Mouse (Mus musculus): ENCODE measurements around the gene Tmem201. TPM values are rescaled to one million over a fixed set of nuclear protein-coding genes. Genes with fewer than 3 reads are reported as not detected.
A peak's percentile ranks its signal among the peaks of the same experiment; 100 is the strongest.
"Not testable (repeated sequence)": the region's sequence is repeated elsewhere in the genome, so short reads cannot be mapped to it uniquely, and the experiment has no call there.

Gene Tmem201
- polyA plus RNA-seq, 1 experiment, result 34.0 TPM

DNA sequence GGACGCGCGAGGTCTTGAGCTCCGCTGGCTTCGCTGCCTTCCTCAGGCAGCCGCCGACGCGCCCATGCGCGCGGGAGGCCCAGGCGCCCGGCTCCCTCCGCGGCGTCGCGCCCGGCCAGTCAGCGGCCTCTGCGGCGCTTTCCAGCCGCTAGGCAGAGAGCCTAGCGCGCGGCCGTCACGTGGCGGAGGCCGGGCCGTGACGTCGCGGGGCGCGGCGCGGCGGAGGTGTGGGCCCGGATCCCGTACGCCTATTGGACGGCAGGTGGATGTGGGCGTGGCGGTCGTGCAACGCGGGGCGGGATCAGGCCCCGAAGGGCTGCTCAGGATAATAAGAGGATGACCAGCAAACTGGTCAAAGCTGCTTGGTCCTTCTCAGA, 36.2 kb upstream of the Tmem201 start, which contains the start of gene Slc25a33:
TSS of gene Slc25a33 (minus strand) at position 184 of the 377 bp plus-strand sequence.
- TF ChIP-seq CTCF (IDR thresholded peaks at IDR 0.05; ENCODE audit: insufficient read depth, low read length) (no peak), POLR2A (IDR thresholded peaks at IDR 0.05; ENCODE audit: borderline replicate concordance, extremely low read depth, low read depth, low read length) (peak; percentile 71; the same call in 1 of the 2 replicates)
- Histone ChIP-seq H3K4me1 (ENCODE audit: control insufficient read depth, insufficient read depth, low read length) (peaks cover 4% of the 10 kb centered on the region), H3K4me3 (replicated peaks; ENCODE audit: extremely low read depth, low read depth, low read length) (peak within 1 kb of the TSS; percentile 90)
- WGBS, result under 1% methylated on average over 51 of the region's 51 CpGs
- DNase-seq, result peak; percentile 95

DNA sequence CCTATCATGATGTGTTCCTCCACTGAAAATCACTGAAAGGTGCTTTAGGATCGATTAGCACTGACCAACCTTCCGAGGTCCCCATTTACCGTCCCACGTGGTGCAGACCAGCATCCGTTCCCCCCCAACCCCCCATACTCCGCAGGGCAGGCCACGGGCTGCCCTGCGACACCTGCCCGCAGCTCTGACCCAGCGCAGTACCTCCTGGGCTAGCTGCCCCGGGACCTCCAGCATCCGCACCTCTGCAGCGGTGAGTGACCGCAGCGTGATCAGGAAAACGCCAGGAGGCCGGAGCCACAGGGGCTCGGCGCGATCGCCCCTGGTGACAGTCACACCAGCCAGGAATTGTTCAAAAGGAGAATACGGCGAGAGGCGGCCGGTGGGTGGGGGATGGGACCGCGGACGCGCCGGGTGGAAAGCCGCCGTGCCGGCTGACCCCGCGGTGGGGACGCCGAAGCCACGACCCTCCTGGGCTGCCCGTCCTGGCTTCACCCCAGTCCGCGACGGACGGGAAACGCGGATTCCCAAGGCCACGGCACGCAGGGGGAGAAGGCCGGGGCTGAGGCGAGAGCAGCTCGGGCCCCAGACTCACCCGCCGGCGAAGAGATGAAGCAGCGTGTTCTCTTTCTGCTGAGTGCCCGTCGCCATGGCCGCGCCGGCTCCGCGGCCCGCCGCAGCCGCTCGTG, 35.7 kb upstream of the Tmem201 start:
- TF ChIP-seq CTCF (IDR thresholded peaks at IDR 0.05; ENCODE audit: insufficient read depth, low read length) (no peak), POLR2A (IDR thresholded peaks at IDR 0.05; ENCODE audit: borderline replicate concordance, extremely low read depth, low read depth, low read length) (no peak)
- Histone ChIP-seq H3K4me1 (ENCODE audit: control insufficient read depth, insufficient read depth, low read length) (peaks cover 4% of the 10 kb centered on the region), H3K4me3 (replicated peaks; ENCODE audit: extremely low read depth, low read depth, low read length) (peak overlapping the region; percentile 90)
- DNase-seq, result no peak
- under 1% methylated on average over 63 of the region's 65 CpGs for WGBS

DNA sequence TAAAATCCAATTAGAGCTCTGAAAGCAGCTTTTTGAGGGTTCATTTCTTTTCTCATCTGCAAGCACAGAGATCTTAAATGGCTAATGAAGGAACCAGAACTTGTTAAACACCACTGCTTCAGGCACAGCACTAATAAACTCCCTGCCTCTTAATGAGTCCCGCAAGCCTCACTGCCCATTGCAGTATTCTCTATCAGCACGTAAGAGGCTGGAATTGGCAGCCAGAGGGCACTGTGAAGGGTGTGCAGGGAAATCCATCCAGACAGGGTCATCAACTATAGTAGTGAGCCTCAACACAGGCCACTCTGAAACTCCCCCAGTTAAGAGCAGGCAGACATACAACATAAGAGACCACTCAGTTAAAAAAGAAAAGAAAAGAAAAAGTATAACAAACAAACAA, 34.5 kb upstream of the Tmem201 start:
- DNase-seq, result no peak
- WGBS, result 32% methylated on average over 2 of the region's 2 CpGs
- H3K4me3 ChIP-seq (replicated peaks; ENCODE audit: extremely low read depth, low read depth, low read length), result no peak overlapping the region
- H3K4me1 ChIP-seq (ENCODE audit: control insufficient read depth, insufficient read depth, low read length), result peaks cover 4% of the 10 kb centered on the region
- TF ChIP-seq CTCF (IDR thresholded peaks at IDR 0.05; ENCODE audit: insufficient read depth, low read length) (peak; percentile 59), POLR2A (IDR thresholded peaks at IDR 0.05; ENCODE audit: borderline replicate concordance, extremely low read depth, low read depth, low read length) (no peak)

DNA sequence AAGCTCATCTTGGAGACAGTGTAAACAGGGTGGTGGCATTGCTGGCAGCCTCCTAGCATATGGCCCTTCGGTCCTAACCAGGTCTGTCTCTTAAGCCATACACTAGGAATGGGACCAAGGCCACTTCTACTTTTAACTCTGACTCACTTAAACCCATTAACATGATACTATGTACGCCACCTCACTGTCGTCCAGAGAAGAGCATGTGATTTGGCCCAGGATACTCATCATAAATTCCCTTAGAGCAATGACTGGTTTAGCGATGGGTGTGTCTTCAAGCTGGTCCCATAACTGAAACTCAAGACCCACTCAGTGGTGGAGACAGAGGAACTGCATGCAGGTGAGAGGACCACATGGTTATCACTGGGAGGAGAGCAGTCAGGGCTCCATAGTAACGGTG, 27.4 kb upstream of the Tmem201 start:
- no peak for DNase-seq
- no peaks in the 10 kb centered on the region; the same call in 1 of the 2 replicates for H3K4me1 ChIP-seq (ENCODE audit: control insufficient read depth, insufficient read depth, low read length)
- WGBS, result 86% methylated on average over 5 of the region's 5 CpGs
- no peak overlapping the region for H3K4me3 ChIP-seq (replicated peaks; ENCODE audit: extremely low read depth, low read depth, low read length)
- TF ChIP-seq CTCF (IDR thresholded peaks at IDR 0.05; ENCODE audit: insufficient read depth, low read length) (no peak), POLR2A (IDR thresholded peaks at IDR 0.05; ENCODE audit: borderline replicate concordance, extremely low read depth, low read depth, low read length) (no peak)

DNA sequence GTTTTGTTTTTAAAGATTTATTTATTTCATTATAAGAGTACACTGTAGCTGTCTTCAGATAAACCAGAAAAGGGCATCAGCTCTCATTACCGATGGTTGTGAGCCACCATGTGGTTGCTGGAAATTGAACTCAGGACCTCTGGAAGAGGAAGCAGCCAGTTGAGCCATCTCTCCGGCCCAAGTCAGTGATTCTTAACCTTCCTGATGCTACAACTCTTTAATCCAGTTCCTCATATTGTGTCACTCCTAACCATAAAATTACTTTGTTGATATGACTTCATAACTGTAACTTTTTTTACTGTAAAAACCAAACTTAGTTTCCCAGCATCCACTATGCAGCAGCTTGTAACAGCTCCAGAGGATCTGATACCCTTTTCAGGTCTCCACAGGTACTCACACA, 25.5 kb upstream of the Tmem201 start:
- no peak for TF ChIP-seq CTCF (IDR thresholded peaks at IDR 0.05; ENCODE audit: insufficient read depth, low read length)
- TF ChIP-seq POLR2A (IDR thresholded peaks at IDR 0.05; ENCODE audit: borderline replicate concordance, extremely low read depth, low read depth, low read length), result no peak
- WGBS, result 47% methylated on average over 2 of the region's 2 CpGs

DNA sequence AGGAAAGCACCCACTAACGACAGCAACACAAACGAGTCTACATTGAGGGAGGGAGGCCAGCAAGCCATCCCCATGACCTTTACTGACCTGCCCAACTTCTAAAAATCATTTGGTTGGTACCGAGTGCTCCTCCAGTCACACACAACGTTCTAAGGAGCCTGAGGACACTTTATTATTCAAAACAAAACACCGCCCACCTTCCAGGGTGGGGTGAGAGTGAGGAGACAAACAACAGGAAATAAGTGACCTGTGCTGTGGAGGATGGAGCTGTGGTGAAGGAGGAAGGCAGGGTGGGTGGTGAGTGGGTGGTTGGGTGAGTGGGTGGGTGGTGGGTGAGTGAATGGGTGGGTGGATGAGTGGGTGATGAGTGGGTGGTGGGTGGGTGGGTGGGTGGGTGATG, 21.7 kb upstream of the Tmem201 start:
- TF ChIP-seq POLR2A (IDR thresholded peaks at IDR 0.05; ENCODE audit: borderline replicate concordance, extremely low read depth, low read depth, low read length) (no peak), CTCF (IDR thresholded peaks at IDR 0.05; ENCODE audit: insufficient read depth, low read length) (no peak)
- Histone ChIP-seq H3K4me3 (replicated peaks; ENCODE audit: extremely low read depth, low read depth, low read length) (no peak overlapping the region), H3K4me1 (ENCODE audit: control insufficient read depth, insufficient read depth, low read length) (peaks cover 12% of the 10 kb centered on the region)
- 47% methylated on average over 5 of the region's 5 CpGs for WGBS
- no peak for DNase-seq

More for the DNA sequence above, 25.5 kb upstream of the Tmem201 start:
- peaks cover 9% of the 10 kb centered on the region for H3K4me1 ChIP-seq (ENCODE audit: control insufficient read depth, insufficient read depth, low read length)
- no peak for DNase-seq
- H3K4me3 ChIP-seq (replicated peaks; ENCODE audit: extremely low read depth, low read depth, low read length), result no peak overlapping the region

DNA sequence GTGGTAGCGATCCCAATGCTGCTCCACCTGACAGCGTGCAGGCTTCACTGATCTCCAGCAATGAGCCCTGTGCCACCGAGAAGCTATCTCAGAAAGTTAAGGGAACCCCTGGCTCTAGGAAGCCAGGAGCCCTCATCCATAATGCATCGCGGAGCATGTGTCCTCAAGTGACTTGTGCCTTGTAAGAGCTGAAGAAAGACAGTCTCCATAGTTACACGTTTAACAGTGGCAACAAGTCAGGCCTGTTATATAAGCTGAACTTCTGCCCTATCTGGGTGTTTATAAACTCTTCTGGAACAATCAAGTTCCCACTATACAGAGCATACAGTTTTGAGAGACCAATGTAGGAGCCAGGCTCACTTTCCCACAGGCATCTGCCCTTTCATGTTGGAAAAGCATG, 20.6 kb upstream of the Tmem201 start:
- no peak for DNase-seq
- 44% methylated on average over 6 of the region's 6 CpGs for WGBS
- Histone ChIP-seq H3K4me1 (ENCODE audit: control insufficient read depth, insufficient read depth, low read length) (peaks cover 12% of the 10 kb centered on the region), H3K4me3 (replicated peaks; ENCODE audit: extremely low read depth, low read depth, low read length) (no peak overlapping the region)
- TF ChIP-seq CTCF (IDR thresholded peaks at IDR 0.05; ENCODE audit: insufficient read depth, low read length) (no peak), POLR2A (IDR thresholded peaks at IDR 0.05; ENCODE audit: borderline replicate concordance, extremely low read depth, low read depth, low read length) (no peak)

DNA sequence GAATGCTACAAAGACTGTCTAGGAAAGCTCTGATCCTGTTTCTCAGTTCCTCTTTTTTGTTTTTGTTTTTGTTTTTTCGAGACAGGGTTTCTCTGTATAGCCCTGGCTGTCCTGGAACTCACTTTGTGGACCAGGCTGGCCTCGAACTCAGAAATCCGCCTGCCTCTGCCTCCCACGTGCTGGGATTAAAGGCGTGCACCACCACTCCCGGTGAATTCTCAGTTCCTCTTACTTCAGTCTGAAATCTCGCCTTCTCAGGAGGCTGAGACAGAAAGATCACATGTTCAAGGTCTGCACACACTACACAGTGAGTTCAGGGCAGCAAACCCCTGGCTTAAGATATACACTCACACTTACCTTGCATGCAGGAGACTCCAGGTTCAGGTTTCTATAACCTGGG, 18.7 kb upstream of the Tmem201 start:
- H3K4me1 ChIP-seq (ENCODE audit: control insufficient read depth, insufficient read depth, low read length), result peaks cover 12% of the 10 kb centered on the region
- DNase-seq; H3K4me3 ChIP-seq (replicated peaks; ENCODE audit: extremely low read depth, low read depth, low read length): not testable (repeated sequence)
- WGBS, result 88% methylated on average over 7 of the region's 7 CpGs

DNA sequence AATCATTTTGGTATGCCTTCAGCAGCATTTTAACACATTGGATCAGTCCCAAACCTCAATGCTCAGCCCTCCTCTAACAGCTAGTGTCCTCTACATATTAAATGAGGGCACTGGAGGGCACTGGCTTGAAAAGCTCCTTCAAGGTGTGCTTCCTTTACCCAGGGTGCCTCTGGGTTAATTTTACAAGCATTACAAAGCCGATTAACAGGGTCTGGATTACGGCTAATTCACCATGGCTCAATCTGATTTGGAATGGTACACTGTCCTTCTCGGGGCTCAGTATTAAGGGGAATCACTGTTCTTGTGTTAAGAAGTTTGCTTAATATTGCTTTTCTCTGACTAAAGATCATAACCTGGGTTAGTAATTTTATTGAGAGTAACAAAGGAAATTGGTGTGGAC, 15.0 kb upstream of the Tmem201 start:
- WGBS, result 84% methylated on average over 3 of the region's 3 CpGs
- no peak for DNase-seq
- H3K4me3 ChIP-seq (replicated peaks; ENCODE audit: extremely low read depth, low read depth, low read length), result no peak overlapping the region
- TF ChIP-seq POLR2A (IDR thresholded peaks at IDR 0.05; ENCODE audit: borderline replicate concordance, extremely low read depth, low read depth, low read length) (no peak), CTCF (IDR thresholded peaks at IDR 0.05; ENCODE audit: insufficient read depth, low read length) (no peak)
- no peaks in the 10 kb centered on the region for H3K4me1 ChIP-seq (ENCODE audit: control insufficient read depth, insufficient read depth, low read length)

DNA sequence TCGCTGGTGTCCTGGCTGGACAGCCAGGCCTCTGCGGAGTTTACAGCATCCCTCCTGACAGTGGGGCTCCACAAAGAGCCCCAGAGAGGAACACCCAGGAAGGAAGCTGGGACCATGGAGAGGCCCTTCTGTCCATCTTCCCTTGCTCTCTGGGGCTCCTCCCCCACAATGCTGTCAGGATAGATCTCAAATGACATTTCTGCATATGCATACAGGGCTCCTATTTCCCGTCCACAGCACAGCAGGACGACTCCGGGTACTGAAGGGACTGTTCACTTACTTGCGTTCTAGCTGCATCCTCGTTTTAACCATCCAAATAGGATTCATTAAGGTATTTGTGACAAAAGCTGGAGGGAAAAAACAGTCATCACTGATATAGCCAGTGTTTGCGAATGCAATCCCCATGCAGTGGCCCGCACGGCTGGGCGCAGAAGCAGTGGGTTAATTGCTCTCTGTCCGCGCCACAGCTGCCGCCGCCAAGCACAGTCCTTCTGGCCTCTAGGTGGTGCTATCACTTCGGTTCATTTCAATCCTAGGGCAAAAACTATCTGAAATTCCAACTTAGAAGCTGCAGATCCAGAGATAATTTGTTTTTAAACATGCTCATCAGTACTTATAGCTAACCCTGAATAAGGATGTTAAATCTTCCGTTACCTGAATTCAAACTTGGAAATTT, 14.4 kb upstream of the Tmem201 start:
- peak; percentile 48 for DNase-seq
- Histone ChIP-seq H3K4me3 (replicated peaks; ENCODE audit: extremely low read depth, low read depth, low read length) (no peak overlapping the region), H3K4me1 (ENCODE audit: control insufficient read depth, insufficient read depth, low read length) (no peaks in the 10 kb centered on the region)
- TF ChIP-seq CTCF (IDR thresholded peaks at IDR 0.05; ENCODE audit: insufficient read depth, low read length) (peak; percentile 77), POLR2A (IDR thresholded peaks at IDR 0.05; ENCODE audit: borderline replicate concordance, extremely low read depth, low read depth, low read length) (no peak)
- WGBS, result 40% methylated on average over 17 of the region's 17 CpGs

All from lung, adult 2 months (tissue).